Mouse (Mus musculus) hindbrain, embryonic 14.5 days (tissue): ENCODE measurements around the gene Hikeshi. TPM values are rescaled to one million over a fixed set of nuclear protein-coding genes. Genes with fewer than 3 reads are reported as not detected.

Source experiments
- ATAC-seq: fragments of 200-750 bp; cut with Nextera tagmentation; 2 replicates; pipeline ENCODE4 v1.8.0; 2017; ENCODE audit warnings: moderate number of reproducible peaks, mild to moderate bottlenecking, moderate TSS enrichment, moderate library complexity; ENCODE audit not compliant: low FRiP score
- DNase-seq: peaks from one replicate; pipeline ENCODE4 v3.0.0-alpha.2; 2015; ENCODE audit warnings: low spot score
- H3K27ac ChIP-seq: fragments of 300-500 bp; sonication (generic); 2 replicates; pipeline ENCODE4 v1.5.1; 2014; ENCODE audit warnings: mild to moderate bottlenecking, moderate library complexity
- H3K27me3 ChIP-seq: fragments of 300-500 bp; sonication (generic); 2 replicates; pipeline ENCODE4 v1.6.1; 2014; ENCODE audit warnings: mild to moderate bottlenecking, low read length, mixed read lengths; ENCODE audit not compliant: control insufficient read depth, insufficient read depth
- H3K36me3 ChIP-seq: fragments of 300-500 bp; sonication (generic); replicated peaks from 2 replicates; pipeline ENCODE4 v1.6.1; 2014; ENCODE audit not compliant: control insufficient read depth, insufficient read depth
- H3K4me1 ChIP-seq: fragments of 300-500 bp; sonication (generic); replicated peaks from 2 replicates; pipeline ENCODE4 v1.6.1; 2014; ENCODE audit warnings: antibody characterized with exemption, low read length, mixed read lengths; ENCODE audit not compliant: control insufficient read depth, insufficient read depth
- H3K4me2 ChIP-seq: fragments of 300-500 bp; sonication (generic); replicated peaks from 2 replicates; pipeline ENCODE4 v1.6.1; 2014; ENCODE audit warnings: mild to moderate bottlenecking, moderate library complexity
- H3K4me3 ChIP-seq: fragments of 300-500 bp; sonication (generic); replicated peaks from 2 replicates; pipeline ENCODE4 v1.5.1; 2014; ENCODE audit warnings: mild to moderate bottlenecking, low read length
- H3K9ac ChIP-seq: fragments of 300-500 bp; sonication (generic); 2 replicates; pipeline ENCODE4 v1.6.1; 2014
- H3K9me3 ChIP-seq: fragments of 300-500 bp; sonication (generic); 2 replicates; pipeline ENCODE4 v1.6.1; 2016; ENCODE audit warnings: low read length; ENCODE audit not compliant: control insufficient read depth
- WGBS: fragments of 180-500 bp; shearing (Covaris S2); extraction: QIAGEN DNeasy Blood & Tissue Kit; methylation state at CpG from one replicate; pipeline ENCODE4 v1.1.7; 2014; 5-methylcytosine and 5-hydroxymethylcytosine counted together
- polyA plus RNA-seq: library from polyadenylated mRNA; unstranded; fragments of >200 nt; fragmentation: Nextera tagmentation; extraction: Ambion mirVana; gene quantifications from 2 replicates; pipeline ENCODE4 v1.2.1, GENCODE M21; 2014

Hikeshi gene
- polyA plus RNA-seq, 1 experiment from 2014 or later = 145 TPM

- H3K4me3 ChIP-seq = no peak overlapping the region
- no peaks in the 10 kb centered on the region for H3K9me3 ChIP-seq
- H3K9ac ChIP-seq = no peak overlapping the region
- H3K4me2 ChIP-seq = no peak overlapping the region
- no peak for ATAC-seq
- H3K27me3 ChIP-seq = no peaks in the 10 kb centered on the region
- WGBS = 97% methylated on average over 15 of the region's 15 CpGs
- DNase-seq = no peak
- H3K27ac ChIP-seq = no peak overlapping the region
- no peaks in the 10 kb centered on the region for H3K4me1 ChIP-seq
- peaks cover 28% of the 10 kb centered on the region for H3K36me3 ChIP-seq
These were observed 17.4 kb downstream of the Hikeshi start for GRCm38 (mm10) chr7:89923441-89924180.

GRCm38 (mm10) chr7:89917776-89918175, 23.2 kb downstream of the Hikeshi start:
- no peak overlapping the region for H3K4me2 ChIP-seq
- 96% methylated on average over 4 of the region's 4 CpGs for WGBS
- no peak overlapping the region for H3K27ac ChIP-seq
- DNase-seq = no peak
- H3K27me3 ChIP-seq = no peaks in the 10 kb centered on the region
- H3K9me3 ChIP-seq = no peaks in the 10 kb centered on the region
- no peak for ATAC-seq
- H3K9ac ChIP-seq = no peak overlapping the region
- H3K4me1 ChIP-seq = no peaks in the 10 kb centered on the region
- peaks cover 35% of the 10 kb centered on the region for H3K36me3 ChIP-seq
- no peak overlapping the region for H3K4me3 ChIP-seq

GRCm38 (mm10) chr7:89916711-89917110, 24.3 kb downstream of the Hikeshi start:
- WGBS = 96% methylated on average over 5 of the region's 5 CpGs
- no peak for ATAC-seq
- no peak overlapping the region for H3K4me3 ChIP-seq
- no peak overlapping the region for H3K4me2 ChIP-seq
- H3K27me3 ChIP-seq = no peaks in the 10 kb centered on the region
- H3K9ac ChIP-seq = no peak overlapping the region
- no peaks in the 10 kb centered on the region for H3K9me3 ChIP-seq
- H3K36me3 ChIP-seq = peaks cover 35% of the 10 kb centered on the region
- H3K27ac ChIP-seq = no peak overlapping the region
- no peaks in the 10 kb centered on the region for H3K4me1 ChIP-seq
- DNase-seq = no peak

- Histone ChIP-seq H3K36me3 (peaks cover 21% of the 10 kb centered on the region; the same call in 1 of the 2 replicates), H3K9me3 (no peaks in the 10 kb centered on the region), H3K4me2 (no peak overlapping the region), H3K4me3 (no peak overlapping the region), H3K27ac (no peak overlapping the region), H3K4me1 (no peaks in the 10 kb centered on the region), H3K27me3 (no peaks in the 10 kb centered on the region), H3K9ac (no peak overlapping the region)
- DNase-seq = no peak
- WGBS = 92% methylated on average over 3 of the region's 3 CpGs
- no peak for ATAC-seq
These were observed 27.4 kb downstream of the Hikeshi start for GRCm38 (mm10) chr7:89913432-89914158.

- no peaks in the 10 kb centered on the region for H3K27me3 ChIP-seq
- DNase-seq = no peak
- H3K9ac ChIP-seq = no peak overlapping the region
- H3K4me1 ChIP-seq = no peaks in the 10 kb centered on the region
- 89% methylated on average over 3 of the region's 3 CpGs for WGBS
- no peak for ATAC-seq
- no peak overlapping the region for H3K4me2 ChIP-seq
- H3K27ac ChIP-seq = no peak overlapping the region
- H3K36me3 ChIP-seq = peaks cover 10% of the 10 kb centered on the region; the same call in 1 of the 2 replicates
- no peak overlapping the region for H3K4me3 ChIP-seq
- H3K9me3 ChIP-seq = no peaks in the 10 kb centered on the region
These were observed 28.6 kb downstream of the Hikeshi start for GRCm38 (mm10) chr7:89912356-89912755.

GRCm38 (mm10) chr7:89909711-89910110, 31.3 kb downstream of the Hikeshi start:
- DNase-seq (no peak), ATAC-seq (no peak)
- Histone ChIP-seq H3K9me3 (no peaks in the 10 kb centered on the region), H3K4me3 (no peak overlapping the region), H3K27ac (no peak overlapping the region), H3K27me3 (no peaks in the 10 kb centered on the region), H3K4me1 (no peaks in the 10 kb centered on the region), H3K36me3 (0 out of 2 replicates have a peak, but pooled peaks cover under 1% of the 10 kb centered on the region), H3K9ac (no peak overlapping the region), H3K4me2 (no peak overlapping the region)
- 85% methylated on average over 4 of the region's 4 CpGs for WGBS

GRCm38 (mm10) chr7:89908899-89909621, 31.9 kb downstream of the Hikeshi start:
- Histone ChIP-seq H3K27me3 (no peaks in the 10 kb centered on the region), H3K36me3 (no peaks in the 10 kb centered on the region), H3K27ac (no peak overlapping the region), H3K4me3 (no peak overlapping the region), H3K4me1 (no peaks in the 10 kb centered on the region), H3K9me3 (no peaks in the 10 kb centered on the region), H3K4me2 (no peak overlapping the region), H3K9ac (no peak overlapping the region)
- ATAC-seq = no peak
- WGBS = 79% methylated on average over 20 of the region's 20 CpGs
- DNase-seq = no peak

- Histone ChIP-seq H3K4me1 (no peaks in the 10 kb centered on the region), H3K27me3 (no peaks in the 10 kb centered on the region), H3K27ac (no peak overlapping the region), H3K4me2 (no peak overlapping the region), H3K9me3 (no peaks in the 10 kb centered on the region), H3K36me3 (no peaks in the 10 kb centered on the region), H3K9ac (no peak overlapping the region), H3K4me3 (no peak overlapping the region)
- ATAC-seq = no peak
- WGBS = 70% methylated on average over 7 of the region's 7 CpGs
- no peak for DNase-seq
These were observed 32.6 kb downstream of the Hikeshi start for GRCm38 (mm10) chr7:89908421-89908820.

GRCm38 (mm10) chr7:89907950-89908349, 33.1 kb downstream of the Hikeshi start:
- H3K4me1 ChIP-seq = no peaks in the 10 kb centered on the region
- H3K36me3 ChIP-seq = no peaks in the 10 kb centered on the region
- H3K9me3 ChIP-seq = no peaks in the 10 kb centered on the region
- H3K4me3 ChIP-seq = no peak overlapping the region
- no peak overlapping the region for H3K4me2 ChIP-seq
- WGBS = 20% methylated on average over 8 of the region's 8 CpGs
- DNase-seq = peak; percentile 85
- H3K9ac ChIP-seq = no peak overlapping the region
- H3K27me3 ChIP-seq = no peaks in the 10 kb centered on the region
- peak; percentile 72; the same call in 1 of the 2 replicates for ATAC-seq
- no peak overlapping the region for H3K27ac ChIP-seq
